Mouse (Mus musculus) limb, embryonic 12.5 days (tissue): Measurements from ENCODE around the gene Plod3. TPM values are rescaled to one million over a fixed set of nuclear protein-coding genes. Genes with fewer than 3 reads are reported as not detected.

Source experiments
- ATAC-seq: fragments of 200-750 bp; cut with Nextera tagmentation; 2 replicates; pipeline ENCODE4 v1.8.0; 2017; ENCODE audit warnings: low read depth, moderate TSS enrichment; ENCODE audit not compliant: insufficient number of reproducible peaks, insufficient read depth, low FRiP score, low TSS enrichment
- H3K27ac ChIP-seq: fragments of 300-500 bp; sonication (generic); 2 replicates; pipeline ENCODE4 v1.5.1; 2016; ENCODE audit warnings: mild to moderate bottlenecking, moderate library complexity
- H3K27me3 ChIP-seq: fragments of 300-500 bp; sonication (generic); 2 replicates; pipeline ENCODE4 v1.6.1; 2016; ENCODE audit warnings: mild to moderate bottlenecking, moderate library complexity
- H3K36me3 ChIP-seq: fragments of 300-500 bp; sonication (generic); 2 replicates; pipeline ENCODE4 v1.6.1; 2016; ENCODE audit warnings: mild to moderate bottlenecking, moderate library complexity
- H3K4me1 ChIP-seq: fragments of 300-500 bp; sonication (generic); replicated peaks from 2 replicates; pipeline ENCODE4 v1.6.1; 2016
- H3K4me2 ChIP-seq: fragments of 300-500 bp; sonication (generic); 2 replicates; pipeline ENCODE4 v1.6.1; 2016; ENCODE audit warnings: mild to moderate bottlenecking, moderate library complexity
- H3K4me3 ChIP-seq: fragments of 300-500 bp; sonication (generic); replicated peaks from 2 replicates; pipeline ENCODE4 v1.5.1; 2016; ENCODE audit warnings: mild to moderate bottlenecking
- H3K9ac ChIP-seq: fragments of 300-500 bp; sonication (generic); replicated peaks from 2 replicates; pipeline ENCODE4 v1.6.1; 2016; ENCODE audit warnings: mild to moderate bottlenecking, moderate library complexity
- H3K9me3 ChIP-seq: fragments of 300-500 bp; sonication (generic); 2 replicates; pipeline ENCODE4 v1.6.1; 2016; ENCODE audit warnings: mild to moderate bottlenecking, moderate library complexity
- WGBS: fragments of 180-500 bp; shearing (Covaris S2); methylation state at CpG from one replicate; pipeline ENCODE4 v1.1.7; 2016; 5-methylcytosine and 5-hydroxymethylcytosine counted together
- polyA plus RNA-seq: library from polyadenylated mRNA; unstranded; fragments of >200 nt; fragmentation: Nextera tagmentation; extraction: Ambion mirVana; gene quantifications from 2 replicates; pipeline ENCODE4 v1.2.1, GENCODE M21; 2016

Gene Plod3
- polyA plus RNA-seq, 1 experiment from 2014 or later = 39.5 TPM

DNA sequence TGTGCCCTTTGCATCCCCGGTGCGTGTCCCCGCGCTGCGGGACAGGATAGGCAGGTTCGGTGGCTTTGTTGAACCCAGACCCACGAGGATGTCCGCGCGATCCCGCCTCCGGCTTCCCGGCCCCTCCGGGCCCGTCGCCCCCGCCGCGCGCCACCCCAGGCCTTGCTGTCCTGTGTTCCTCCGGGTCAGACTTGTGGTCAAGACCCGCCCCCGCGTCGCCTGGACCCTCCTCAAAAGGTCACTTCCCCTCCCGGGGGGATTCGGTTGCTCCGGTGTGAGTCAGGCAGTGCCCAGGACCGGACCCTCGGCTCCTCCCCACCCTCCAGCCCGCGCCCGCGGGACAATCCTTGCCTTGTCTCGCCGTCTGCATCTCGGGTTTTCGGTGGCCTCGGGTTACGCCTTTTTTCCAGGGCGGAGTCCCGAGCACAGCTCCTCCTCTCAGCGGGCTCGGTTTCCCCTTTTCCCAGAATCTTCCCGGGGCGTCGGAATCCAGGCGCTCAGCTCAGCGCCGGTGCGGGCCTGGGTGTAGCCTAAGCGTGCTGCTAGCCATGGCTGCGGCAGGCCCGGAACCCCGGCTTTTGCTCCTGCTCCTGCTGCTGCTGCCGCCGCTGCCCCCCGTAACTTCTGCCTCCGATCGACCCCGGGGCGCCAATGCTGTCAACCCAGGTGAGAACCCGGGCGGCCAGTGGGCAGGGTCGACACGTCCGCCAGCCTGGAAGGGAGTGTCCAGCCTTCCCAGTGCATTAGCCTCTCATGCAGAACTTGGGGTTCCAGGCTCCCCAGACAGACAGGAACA lies 517 bp downstream of the Plod3 start:
- peak; percentile 60 for ATAC-seq
- peak overlapping the region; percentile 87 for H3K4me3 ChIP-seq
- peaks cover 58% of the 10 kb centered on the region for H3K36me3 ChIP-seq
- peak overlapping the region; percentile 99 for H3K27ac ChIP-seq
- under 1% methylated on average over 67 of the region's 67 CpGs for WGBS
- no peaks in the 10 kb centered on the region for H3K27me3 ChIP-seq
- H3K9me3 ChIP-seq = no peaks in the 10 kb centered on the region
- H3K4me2 ChIP-seq = peak overlapping the region; percentile 87
- peak overlapping the region; percentile 96 for H3K9ac ChIP-seq
- H3K4me1 ChIP-seq = peaks cover 15% of the 10 kb centered on the region

DNA sequence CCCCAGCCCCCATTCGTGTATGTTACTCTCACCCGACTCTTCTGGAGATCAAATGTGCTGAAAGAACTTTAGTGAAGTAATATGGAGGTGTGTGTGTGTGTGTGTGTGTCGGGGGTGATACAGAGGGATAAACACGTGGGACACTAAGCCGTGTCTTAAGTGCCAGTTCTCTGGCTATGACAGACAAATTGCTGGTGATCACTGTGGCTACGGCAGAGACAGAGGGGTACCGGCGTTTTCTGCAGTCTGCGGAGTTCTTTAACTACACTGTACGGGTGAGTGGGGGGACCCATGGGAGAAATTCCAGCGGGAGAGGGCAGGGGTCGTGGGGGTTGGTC lies 1.1 kb downstream of the Plod3 start, which contains the start of gene Znhit1:
Gene Znhit1, minus strand, starts transcription at position 88 of the 338 bp plus-strand sequence.
- peak within 1 kb of the TSS; percentile 96 for H3K9ac ChIP-seq
- peaks cover 15% of the 10 kb centered on the region for H3K4me1 ChIP-seq
- 10% methylated on average over 12 of the region's 12 CpGs for WGBS
- H3K4me3 ChIP-seq = peak within 1 kb of the TSS; percentile 87
- no peaks in the 10 kb centered on the region for H3K9me3 ChIP-seq
- peaks cover 62% of the 10 kb centered on the region for H3K36me3 ChIP-seq
- 0 out of 2 replicates have a peak, but pooled peaks have one; percentile 5 for ATAC-seq
- H3K27me3 ChIP-seq = no peaks in the 10 kb centered on the region
- H3K27ac ChIP-seq = peak within 1 kb of the TSS; percentile 99
- peak within 1 kb of the TSS; percentile 87 for H3K4me2 ChIP-seq

DNA sequence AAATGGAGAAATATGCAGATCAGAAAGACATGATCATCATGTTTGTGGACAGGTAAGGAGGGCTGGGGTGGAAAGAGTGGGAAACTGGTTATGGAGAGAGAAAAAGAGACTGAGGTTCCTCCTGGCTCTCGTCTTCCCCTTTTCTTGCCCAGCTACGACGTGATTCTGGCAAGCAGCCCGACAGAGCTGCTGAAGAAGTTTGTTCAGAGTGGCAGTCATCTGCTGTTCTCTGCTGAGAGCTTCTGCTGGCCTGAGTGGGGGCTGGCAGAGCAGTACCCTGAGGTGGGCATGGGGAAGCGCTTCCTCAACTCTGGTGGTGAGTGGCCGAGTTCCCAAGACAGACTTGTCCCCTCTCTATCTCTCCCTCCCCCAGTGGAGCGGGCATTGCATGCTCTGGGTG lies 1.6 kb downstream of the Plod3 start:
- WGBS = 85% methylated on average over 7 of the region's 7 CpGs
- Histone ChIP-seq H3K9me3 (no peaks in the 10 kb centered on the region), H3K9ac (peak overlapping the region; percentile 96), H3K27me3 (no peaks in the 10 kb centered on the region), H3K4me2 (peak overlapping the region; percentile 87), H3K36me3 (peaks cover 63% of the 10 kb centered on the region), H3K27ac (no peak overlapping the region), H3K4me3 (peak overlapping the region; percentile 87), H3K4me1 (peaks cover 15% of the 10 kb centered on the region)
- ATAC-seq = no peak

DNA sequence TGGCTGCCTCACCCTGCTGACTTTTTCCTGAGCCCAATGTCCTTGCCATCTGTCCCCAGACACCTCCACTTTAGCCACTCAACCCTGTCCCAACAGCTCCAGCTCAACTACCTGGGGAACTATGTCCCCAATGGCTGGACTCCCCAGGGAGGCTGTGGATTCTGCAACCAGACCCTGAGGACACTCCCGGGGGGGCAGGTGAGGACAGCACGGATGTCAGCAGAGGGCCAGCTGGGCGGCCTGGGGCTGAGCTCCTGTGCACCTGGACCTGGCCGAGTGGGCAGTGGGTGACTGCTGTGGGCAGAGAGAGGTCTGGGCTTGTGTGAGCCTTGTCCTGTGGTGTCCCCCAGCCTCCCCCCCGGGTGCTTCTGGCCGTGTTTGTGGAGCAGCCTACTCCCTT lies 3.0 kb downstream of the Plod3 start:
- Histone ChIP-seq H3K4me1 (peaks cover 15% of the 10 kb centered on the region), H3K9ac (no peak overlapping the region), H3K27ac (no peak overlapping the region), H3K27me3 (no peaks in the 10 kb centered on the region), H3K4me3 (no peak overlapping the region), H3K4me2 (no peak overlapping the region), H3K36me3 (peaks cover 64% of the 10 kb centered on the region), H3K9me3 (no peaks in the 10 kb centered on the region)
- 94% methylated on average over 6 of the region's 6 CpGs for WGBS
- no peak for ATAC-seq

DNA sequence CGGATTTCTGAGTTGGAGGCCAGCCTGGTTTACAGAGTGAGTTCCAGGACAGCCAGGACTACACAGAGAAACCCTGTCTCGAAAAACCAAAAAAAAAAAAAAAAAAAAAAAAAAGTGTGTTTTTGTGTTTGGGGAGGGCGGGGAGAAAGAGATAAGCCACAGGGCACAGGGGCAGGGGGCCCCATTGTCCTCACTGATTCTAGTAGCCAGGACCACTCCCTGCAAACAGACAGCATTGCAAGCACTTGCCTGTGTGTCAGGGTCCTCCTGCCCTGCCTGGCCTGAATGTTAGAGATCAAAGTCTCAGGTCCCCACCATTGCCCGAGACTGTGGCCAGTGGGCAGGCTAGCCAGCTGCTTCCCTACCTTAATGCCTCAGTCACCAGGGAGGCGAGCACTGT lies 12.6 kb downstream of the Plod3 start:
- Histone ChIP-seq H3K27me3 (no peaks in the 10 kb centered on the region), H3K9ac (no peak overlapping the region), H3K4me2 (no peak overlapping the region), H3K36me3 (peaks cover 19% of the 10 kb centered on the region), H3K4me3 (no peak overlapping the region), H3K9me3 (no peaks in the 10 kb centered on the region), H3K27ac (no peak overlapping the region), H3K4me1 (0 out of 2 replicates have a peak, but pooled peaks cover 4% of the 10 kb centered on the region)
- ATAC-seq = no peak
- 61% methylated on average over 5 of the region's 5 CpGs for WGBS

DNA sequence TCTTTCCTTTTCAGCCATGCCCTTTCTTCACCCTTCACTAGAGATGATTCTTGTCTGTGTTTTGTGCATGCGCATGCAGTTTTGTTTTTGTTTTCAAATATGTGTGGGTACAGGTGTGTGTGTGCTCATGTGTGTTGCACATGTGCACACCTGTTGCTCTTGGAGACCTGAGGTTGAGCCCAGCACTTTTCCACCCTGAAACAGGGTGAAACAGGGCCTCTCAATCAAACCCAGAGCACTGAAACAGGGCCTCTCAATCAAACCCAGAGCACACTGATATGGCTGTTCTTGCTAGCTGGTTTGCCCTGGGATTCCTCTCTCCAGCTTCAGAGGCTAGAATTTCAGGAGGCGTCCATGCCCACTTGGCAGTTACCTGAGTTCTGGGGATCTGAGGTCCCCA lies 13.8 kb downstream of the Plod3 start:
- Histone ChIP-seq H3K27me3 (no peaks in the 10 kb centered on the region), H3K4me3 (no peak overlapping the region), H3K36me3 (peaks cover 8% of the 10 kb centered on the region), H3K9ac (no peak overlapping the region), H3K4me2 (no peak overlapping the region), H3K4me1 (0 out of 2 replicates have a peak, but pooled peaks cover 4% of the 10 kb centered on the region), H3K27ac (no peak overlapping the region), H3K9me3 (no peaks in the 10 kb centered on the region)
- no peak for ATAC-seq
- 83% methylated on average over 2 of the region's 2 CpGs for WGBS

DNA sequence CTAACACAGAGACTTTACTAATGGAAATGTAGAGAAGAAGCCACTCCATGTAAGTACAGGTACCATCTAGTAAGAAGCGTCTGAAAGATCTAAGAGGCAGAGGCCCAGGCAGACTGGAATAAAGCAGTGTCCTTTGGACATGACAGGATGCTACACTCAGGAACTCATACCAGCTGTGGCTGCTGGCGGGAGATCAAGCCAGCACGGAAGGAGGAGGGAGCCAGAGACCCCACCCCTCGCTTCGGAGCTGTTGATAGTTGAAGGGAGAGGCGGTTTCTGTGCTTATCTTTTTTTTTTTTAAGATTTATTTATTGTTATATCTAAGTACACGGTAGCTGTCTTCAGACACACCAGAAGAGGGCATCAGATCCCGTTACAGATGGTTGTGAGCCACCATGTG lies 20.5 kb downstream of the Plod3 start:
- Histone ChIP-seq H3K27ac (no peak overlapping the region), H3K36me3 (no peaks in the 10 kb centered on the region), H3K4me1 (no peaks in the 10 kb centered on the region), H3K4me3 (no peak overlapping the region), H3K9ac (no peak overlapping the region), H3K9me3 (no peaks in the 10 kb centered on the region), H3K4me2 (no peak overlapping the region), H3K27me3 (peaks cover 3% of the 10 kb centered on the region; the same call in 1 of the 2 replicates)
- WGBS = 69% methylated on average over 8 of the region's 8 CpGs
- ATAC-seq = no peak

DNA sequence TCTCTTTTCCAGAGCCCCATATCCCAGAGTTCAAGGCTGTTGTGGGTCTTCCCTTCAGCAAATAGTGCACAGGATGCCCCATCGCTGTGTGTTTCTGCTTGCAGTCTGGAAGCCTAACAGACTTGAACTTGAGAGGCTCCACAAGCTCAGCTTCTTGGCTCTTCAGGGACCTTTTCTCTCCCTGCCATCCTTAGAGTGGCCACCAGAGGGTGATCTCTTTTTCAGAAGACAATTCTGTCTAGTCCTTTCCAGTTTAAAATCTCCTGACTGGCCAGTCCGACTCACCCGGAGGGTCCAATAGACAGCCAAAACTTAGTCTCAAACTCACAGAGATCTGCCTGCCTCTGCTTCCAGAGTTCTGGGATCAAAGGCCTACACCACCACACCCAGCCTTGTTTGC lies 23.2 kb downstream of the Plod3 start:
- Histone ChIP-seq H3K27me3 (peaks cover 3% of the 10 kb centered on the region; the same call in 1 of the 2 replicates), H3K9me3 (no peaks in the 10 kb centered on the region), H3K4me3 (no peak overlapping the region), H3K27ac (no peak overlapping the region), H3K4me1 (no peaks in the 10 kb centered on the region), H3K9ac (no peak overlapping the region), H3K36me3 (no peaks in the 10 kb centered on the region), H3K4me2 (no peak overlapping the region)
- ATAC-seq = no peak
- 45% methylated on average over 3 of the region's 3 CpGs for WGBS

DNA sequence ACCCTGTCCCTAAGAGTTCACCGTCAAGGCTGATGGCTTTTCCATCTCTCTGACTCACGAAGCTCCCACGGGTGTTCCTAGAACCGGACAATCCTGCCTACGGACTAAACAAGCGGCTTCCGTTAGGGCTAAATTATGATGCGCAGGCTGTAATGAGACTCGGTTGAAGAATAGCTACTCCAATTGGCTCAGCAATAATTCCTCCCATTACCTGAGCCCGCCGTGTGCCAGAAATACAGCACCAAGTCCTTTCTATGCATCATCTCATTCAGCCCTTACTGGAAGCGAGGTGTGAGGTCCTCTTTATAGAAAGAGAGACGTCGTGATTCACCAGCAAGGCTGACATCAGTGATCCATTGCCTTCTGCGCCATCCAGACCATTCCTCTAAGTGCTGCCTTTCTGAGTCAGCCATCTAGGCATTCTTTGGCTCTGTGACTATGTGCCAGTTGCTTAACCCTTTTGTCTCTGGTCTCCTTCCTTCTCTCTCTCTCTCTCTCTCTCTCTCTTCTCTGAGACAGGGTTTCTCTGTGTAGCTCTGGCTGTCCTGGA lies 25.7 kb downstream of the Plod3 start:
- Histone ChIP-seq H3K4me1 (no peaks in the 10 kb centered on the region), H3K9ac (no peak overlapping the region), H3K27me3 (peaks cover 3% of the 10 kb centered on the region; the same call in 1 of the 2 replicates), H3K9me3 (no peaks in the 10 kb centered on the region), H3K4me3 (no peak overlapping the region), H3K27ac (no peak overlapping the region), H3K36me3 (no peaks in the 10 kb centered on the region), H3K4me2 (no peak overlapping the region)
- WGBS = 76% methylated on average over 15 of the region's 15 CpGs
- ATAC-seq = no peak

DNA sequence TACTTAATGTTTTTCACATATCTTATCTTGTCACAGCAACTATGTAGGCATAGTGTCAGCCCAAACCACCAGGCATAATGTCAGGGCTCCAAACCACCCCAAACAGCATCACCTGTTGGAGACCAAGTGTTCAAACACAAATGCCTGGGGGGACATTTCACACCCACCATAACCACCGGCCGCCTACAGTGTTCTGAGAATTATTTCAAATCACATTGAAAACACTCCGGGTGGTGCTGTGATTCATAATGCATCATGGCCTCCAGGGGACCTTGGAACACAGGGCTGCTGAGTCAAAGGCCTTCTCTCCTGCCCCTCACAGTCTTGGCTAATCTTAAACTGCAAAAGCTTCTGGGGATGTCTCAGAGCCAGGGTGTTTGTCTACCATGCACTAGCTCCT lies 29.1 kb downstream of the Plod3 start:
- no peaks in the 10 kb centered on the region for H3K9me3 ChIP-seq
- H3K36me3 ChIP-seq = no peaks in the 10 kb centered on the region
- no peak overlapping the region for H3K27ac ChIP-seq
- H3K27me3 ChIP-seq = peaks cover 9% of the 10 kb centered on the region
- no peak overlapping the region for H3K9ac ChIP-seq
- no peak overlapping the region for H3K4me2 ChIP-seq
- no peak overlapping the region for H3K4me3 ChIP-seq
- 86% methylated on average over 3 of the region's 3 CpGs for WGBS
- no peak for ATAC-seq
- no peaks in the 10 kb centered on the region for H3K4me1 ChIP-seq

DNA sequence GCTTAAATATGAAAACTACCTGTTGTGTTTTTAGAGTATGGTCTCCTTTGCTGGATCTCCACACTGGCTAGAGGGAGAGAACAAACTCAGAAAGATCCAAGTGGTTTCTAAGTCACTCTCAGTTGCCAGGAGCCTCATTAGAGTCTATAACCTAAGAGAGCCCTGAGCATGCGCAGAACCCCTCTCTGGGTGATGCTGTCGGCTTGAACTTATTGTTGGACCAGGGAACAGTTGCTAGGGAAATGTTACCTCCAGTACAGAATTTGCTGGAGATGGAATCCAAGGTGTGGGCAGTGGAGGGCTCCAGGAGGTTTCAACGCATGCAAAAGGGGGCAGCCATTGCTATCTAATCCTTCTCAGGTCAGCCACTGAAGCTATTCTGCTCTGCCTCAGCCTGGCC lies 37.5 kb downstream of the Plod3 start:
- H3K9ac ChIP-seq = no peak overlapping the region
- no peaks in the 10 kb centered on the region for H3K36me3 ChIP-seq
- no peak for ATAC-seq
- H3K4me1 ChIP-seq = peaks cover 6% of the 10 kb centered on the region; the same call in 1 of the 2 replicates
- no peaks in the 10 kb centered on the region for H3K9me3 ChIP-seq
- H3K4me3 ChIP-seq = no peak overlapping the region
- no peak overlapping the region for H3K27ac ChIP-seq
- H3K27me3 ChIP-seq = peaks cover 64% of the 10 kb centered on the region
- no peak overlapping the region for H3K4me2 ChIP-seq
- WGBS = 57% methylated on average over 3 of the region's 3 CpGs
